Mouse (Mus musculus) cerebral cortex, adult 2 months (tissue): Measurements from ENCODE around the gene Rasa4.

Source experiments
- WGBS: fragments of 180-500 bp; shearing (Covaris S2); methylation state at CpG from one replicate; pipeline ENCODE4 v1.1.7; 2018; 5-methylcytosine and 5-hydroxymethylcytosine counted together

Rasa4 gene

DNA sequence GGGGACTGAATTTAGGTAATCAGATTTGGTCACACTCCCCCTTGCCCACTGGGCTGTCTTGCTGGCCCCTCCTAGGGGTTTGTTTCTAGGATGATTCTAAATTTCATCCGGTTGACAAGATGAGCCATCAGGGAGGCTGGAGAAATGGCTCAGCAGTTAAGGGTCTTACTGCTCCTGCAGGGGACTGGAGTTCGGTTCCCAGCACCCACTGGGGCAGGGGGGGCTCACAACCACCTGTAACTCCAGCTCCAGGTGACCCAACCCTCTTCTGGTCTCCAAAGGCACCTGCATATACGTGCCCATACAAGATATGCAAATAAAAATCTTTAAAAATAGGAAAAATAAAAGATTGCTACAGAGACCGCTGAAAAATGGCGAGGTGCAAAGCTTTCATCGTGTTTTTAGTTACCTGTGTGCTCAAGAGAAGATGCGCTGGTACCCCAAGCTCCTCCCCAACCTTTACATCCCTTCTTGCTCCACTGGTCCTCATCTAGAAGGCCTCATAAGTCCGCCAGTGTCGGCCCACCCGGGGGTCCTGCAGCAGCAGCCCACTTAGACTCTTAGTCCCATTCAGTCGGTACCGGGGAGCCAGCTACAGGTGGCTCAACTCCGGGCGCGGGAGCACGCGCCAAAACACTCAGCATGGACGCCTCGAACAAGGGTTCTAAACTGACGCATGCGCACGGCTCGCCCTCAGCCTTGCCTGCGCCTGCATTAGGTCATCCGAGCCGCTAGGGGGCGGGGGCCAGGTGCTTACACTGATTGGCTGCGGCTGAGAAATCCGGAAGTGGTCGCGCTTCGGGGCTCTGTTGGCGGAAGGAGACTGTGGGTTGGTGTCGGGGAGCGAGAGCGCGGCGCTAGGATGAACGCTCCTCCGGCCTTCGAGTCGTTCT lies 32.4 kb downstream of the Rasa4 start, which contains the start of gene Polr2j:
Polr2j (plus strand) TSS at position 741 of the 893 bp plus-strand sequence.
- 3% methylated on average over 42 of the region's 42 CpGs for WGBS

DNA sequence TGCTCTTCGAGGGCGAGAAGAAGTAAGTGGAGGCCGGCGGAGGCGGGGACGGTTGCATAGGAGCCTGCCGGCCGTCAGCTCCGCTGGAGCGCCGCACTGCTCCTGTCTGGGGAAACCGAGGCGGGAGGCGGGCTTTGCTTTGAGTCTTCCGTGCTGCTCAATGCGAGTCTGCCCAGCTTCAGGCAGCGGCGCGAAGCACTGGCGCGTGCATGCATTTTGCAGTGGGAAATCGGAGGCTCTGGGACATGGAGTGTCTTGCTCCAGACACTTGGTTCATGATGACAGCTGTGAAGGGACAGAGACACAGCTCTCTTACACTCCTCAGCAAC lies 33.0 kb downstream of the Rasa4 start:
- under 1% methylated on average over 22 of the region's 22 CpGs for WGBS

GRCm38 (mm10) chr5:136122165-136122564 lies 38.4 kb downstream of the Rasa4 start:
- whole genome bisulfite sequencing, result 87% methylated on average over 10 of the region's 10 CpGs

DNA sequence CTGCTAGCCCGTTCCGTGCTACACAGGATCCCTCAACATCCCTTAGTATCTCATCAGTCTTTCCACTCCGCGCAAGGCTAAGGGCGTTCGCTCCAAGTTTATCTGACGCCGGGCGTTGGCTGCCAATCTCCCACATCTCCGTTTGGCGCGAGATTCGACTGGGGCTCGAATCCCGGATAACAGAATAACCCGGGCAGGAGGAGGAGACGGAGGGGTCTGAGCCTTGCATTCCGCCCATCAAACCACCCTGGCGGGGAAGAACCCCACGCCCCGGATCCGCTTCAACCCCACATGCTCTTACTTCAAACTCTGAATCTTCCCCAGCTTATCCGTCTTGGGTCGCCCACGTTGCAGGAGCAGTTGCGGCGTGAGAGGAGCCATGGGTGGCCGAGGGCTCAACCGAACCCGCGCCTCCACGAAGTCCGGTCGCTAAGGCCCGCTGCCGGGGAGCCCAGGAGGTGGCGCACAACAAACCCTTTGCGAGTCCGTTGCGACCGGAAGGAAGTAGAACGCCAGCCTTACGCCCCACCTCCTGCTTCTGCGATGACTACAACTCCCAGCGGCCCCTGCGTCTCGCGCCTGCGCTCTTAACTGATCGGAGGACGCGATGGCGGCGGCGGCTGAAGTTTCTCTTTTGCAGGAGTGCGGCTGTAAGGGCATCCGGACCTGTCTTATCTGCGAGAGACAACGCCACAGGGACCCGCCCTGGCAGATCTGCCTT lies 52.0 kb downstream of the Rasa4 start, which contains the start of the genes Lrwd1 and Alkbh4:
Lrwd1 (minus strand) TSS at position 504 of the 721 bp plus-strand sequence.
Alkbh4 (plus strand) TSS at position 576 of the 721 bp plus-strand sequence.
- under 1% methylated on average over 60 of the region's 60 CpGs for WGBS

GRCm38 (mm10) chr5:136136292-136136990 lies 52.7 kb downstream of the Rasa4 start:
- 5% methylated on average over 20 of the region's 20 CpGs for WGBS

GRCm38 (mm10) chr5:136137658-136138274 lies 54.0 kb downstream of the Rasa4 start:
- 71% methylated on average over 13 of the region's 13 CpGs for WGBS

GRCm38 (mm10) chr5:136139393-136139792 lies 55.7 kb downstream of the Rasa4 start:
- WGBS, result 90% methylated on average over 13 of the region's 13 CpGs

GRCm38 (mm10) chr5:136140057-136140482 lies 56.4 kb downstream of the Rasa4 start:
- 72% methylated on average over 10 of the region's 10 CpGs for WGBS

- 86% methylated on average over 5 of the region's 5 CpGs for WGBS
Observed at GRCm38 (mm10) chr5:136142746-136143145, 59.0 kb downstream of the Rasa4 start.

- WGBS, result 88% methylated on average over 6 of the region's 6 CpGs
Observed at GRCm38 (mm10) chr5:136143161-136143755, 59.5 kb downstream of the Rasa4 start.

DNA sequence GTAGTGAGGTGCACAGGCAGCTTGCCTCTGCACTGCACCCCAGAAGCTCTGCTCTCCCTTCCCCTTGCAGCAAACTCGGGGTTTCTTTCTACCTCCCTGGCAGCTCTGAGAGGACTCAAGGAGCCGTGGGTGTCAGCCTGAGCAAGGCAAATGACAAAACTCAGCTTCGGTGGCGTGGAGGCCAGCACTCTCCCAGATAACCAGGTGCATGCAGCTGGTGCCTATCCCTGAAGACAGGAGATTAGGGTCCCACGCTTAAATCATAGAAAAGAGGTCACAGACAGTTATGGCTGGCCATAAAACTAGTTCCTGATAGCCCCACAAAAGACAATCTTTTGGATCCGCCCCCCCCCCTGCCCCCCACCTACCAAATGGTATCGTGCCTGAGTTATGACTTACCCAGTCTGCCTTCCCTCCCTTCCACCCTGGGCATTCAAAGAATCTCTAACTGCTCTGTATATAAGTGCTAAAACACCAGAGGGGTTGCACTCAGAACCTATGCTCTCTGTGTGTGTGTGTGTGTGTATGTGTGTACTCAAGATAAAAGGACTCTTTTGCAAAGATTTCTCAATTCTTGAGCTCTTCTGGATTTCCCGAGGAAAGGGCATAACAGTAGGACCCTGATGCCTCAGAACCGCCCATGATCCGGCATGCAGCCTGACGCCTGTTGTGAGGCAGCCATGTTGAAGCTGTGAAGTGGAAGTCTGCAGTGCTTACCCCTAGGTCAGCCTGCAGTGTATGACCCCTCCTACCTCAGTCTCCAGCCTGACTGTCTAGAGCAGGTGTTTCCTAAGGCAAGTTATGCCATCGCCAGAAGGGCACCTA lies 61.1 kb downstream of the Rasa4 start:
- WGBS, result 71% methylated on average over 12 of the region's 12 CpGs

DNA sequence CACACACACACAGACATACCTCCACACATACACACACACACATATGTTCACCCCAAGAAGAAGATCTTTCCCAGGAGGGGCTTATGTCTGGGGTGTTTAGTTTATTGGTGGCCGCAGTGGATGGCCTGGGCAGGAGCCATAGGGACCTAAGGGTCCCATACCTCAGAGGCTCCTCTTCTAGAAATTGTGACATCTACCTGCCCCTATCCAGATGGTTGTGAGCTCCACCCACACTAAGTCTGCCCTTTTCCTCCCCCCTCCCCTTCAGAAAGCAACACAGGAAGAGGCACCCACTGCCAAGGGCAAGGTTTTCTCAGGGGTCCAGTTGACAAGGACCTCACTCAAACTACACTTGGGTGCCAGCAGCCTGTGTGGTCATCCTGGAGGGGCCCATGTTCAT lies 63.2 kb downstream of the Rasa4 start:
- 95% methylated on average over 1 of the region's 1 CpGs for WGBS

DNA sequence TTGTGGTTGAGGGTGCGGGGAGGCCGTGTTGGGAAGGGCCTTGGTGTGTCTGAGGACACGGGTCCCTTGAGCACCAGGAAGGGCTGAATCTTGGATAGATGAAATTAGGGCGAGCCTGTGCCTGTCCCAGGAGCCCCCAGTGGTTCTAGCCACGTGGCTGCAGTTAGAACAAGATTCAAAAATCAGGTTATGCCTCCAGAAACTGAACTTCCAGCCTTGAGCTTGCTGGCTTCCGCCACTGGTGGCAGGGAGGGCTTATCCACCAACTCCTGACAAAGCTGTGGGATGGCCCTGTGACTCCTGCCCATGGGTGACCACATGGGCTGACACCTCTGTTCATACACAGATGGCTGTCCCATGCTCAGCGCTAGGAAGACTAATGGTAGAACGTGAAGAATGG lies 64.0 kb downstream of the Rasa4 start:
- 80% methylated on average over 8 of the region's 8 CpGs for WGBS

GRCm38 (mm10) chr5:136149134-136149576 lies 65.4 kb downstream of the Rasa4 start:
- 74% methylated on average over 5 of the region's 5 CpGs for WGBS

DNA sequence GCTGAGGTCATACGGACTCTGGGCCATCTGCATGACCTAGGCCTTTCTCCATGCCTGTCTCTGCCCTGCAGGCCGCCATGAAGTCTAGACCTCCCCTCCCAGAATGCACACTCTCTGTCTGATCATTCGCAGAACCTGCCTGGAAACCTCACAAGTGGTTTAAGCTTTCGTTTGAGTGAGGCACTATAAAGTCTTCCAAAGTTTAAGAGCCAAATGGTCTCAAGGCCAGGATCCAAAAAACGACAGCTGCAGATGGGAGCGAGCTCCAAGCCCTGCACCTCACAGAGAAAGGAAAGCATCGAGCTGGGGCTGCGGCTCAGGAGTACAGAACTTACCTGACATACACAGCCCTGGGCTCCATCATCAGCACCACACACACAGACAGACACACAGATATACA lies 68.6 kb downstream of the Rasa4 start:
- 65% methylated on average over 8 of the region's 8 CpGs for WGBS

DNA sequence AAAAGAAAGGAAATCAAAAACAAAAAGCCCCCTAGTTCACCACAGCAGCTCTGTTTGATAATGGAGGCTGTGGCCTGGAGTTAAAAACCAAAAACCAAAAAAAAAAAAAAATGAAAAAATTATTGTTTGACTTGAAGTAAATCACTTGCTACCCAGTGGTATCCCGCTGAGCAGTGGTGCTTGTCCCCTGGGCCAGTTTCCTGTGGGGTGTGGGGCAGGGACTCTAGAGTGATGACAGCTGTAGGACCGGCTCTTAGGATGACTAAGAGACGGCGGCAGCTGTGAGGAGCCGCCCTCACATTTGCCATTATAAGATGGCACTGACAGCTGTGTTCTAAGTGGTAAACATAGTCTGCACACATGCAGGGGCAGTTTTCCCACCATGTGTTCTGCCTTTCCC lies 71.7 kb downstream of the Rasa4 start:
- 66% methylated on average over 5 of the region's 5 CpGs for WGBS

DNA sequence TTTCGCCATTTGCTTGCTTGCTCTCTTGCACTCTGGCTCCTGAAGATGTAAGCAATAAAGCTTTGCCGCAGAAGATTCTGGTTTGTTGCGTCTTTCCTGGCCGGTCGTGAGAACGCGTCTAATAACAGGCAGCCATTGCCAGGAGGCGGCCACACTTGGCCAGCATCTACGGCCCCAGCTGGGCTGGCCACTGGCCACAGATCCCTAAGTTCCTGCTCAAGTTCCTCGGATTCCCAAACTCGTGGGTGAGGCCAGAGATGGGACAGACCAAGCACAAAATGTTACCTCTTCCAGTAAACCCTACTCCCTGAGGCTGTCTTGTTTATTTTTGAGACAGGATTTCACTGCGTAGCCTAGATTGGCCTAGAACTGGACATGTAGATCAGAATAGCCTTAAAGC lies 76.4 kb downstream of the Rasa4 start:
- WGBS, result 81% methylated on average over 11 of the region's 12 CpGs
